ENCODE assay signal across 23 mouse cellular contexts in the genomic region with DNA sequence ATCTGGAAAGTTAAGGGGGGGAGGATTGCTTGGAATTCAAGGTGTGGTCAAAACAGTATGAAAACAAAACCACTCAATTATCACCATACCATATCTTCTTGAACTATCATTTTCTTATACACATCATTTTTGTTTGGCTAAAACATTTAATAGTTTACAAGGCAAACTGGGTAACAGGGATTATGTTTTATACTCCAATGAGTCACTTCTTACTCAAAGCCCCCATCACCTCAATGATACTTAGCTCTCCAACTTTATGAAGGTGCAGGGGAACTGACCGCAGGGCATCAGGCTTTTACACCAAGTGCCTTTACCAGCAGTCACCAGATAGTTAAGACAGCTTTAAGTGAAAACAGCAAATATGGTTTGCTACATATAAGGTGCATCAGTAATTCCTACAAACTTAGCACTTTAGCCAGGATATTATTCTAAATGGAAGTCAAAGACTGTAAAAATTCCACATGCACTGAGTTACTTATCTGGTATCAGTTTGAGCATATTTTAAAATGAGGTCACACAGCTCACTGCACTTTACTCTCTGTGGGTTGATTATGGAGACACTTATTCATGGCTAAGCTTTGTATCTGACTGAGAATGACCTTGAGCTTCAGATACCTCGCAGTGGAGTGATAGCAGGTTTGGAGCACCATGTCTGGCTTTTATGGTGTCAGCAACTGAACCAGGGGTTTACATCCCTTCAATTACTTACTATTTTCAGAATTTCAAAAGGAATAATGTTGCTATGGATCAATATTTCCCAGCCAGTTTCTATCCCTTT.
DNase-seq lines count a peak whose midpoint lies in the region; ATAC-seq and TF ChIP-seq lines count a peak whose summit lies in the region.
"Had no signal": no experiment of that assay in that cellular context is flagged by ENCODE, and none has a peak within 500 bp of the region (broad histone marks: within the 10 kb centered on the region; RNA-seq: fewer than 3 reads in every experiment).

No protein-coding gene starts in this region.

- H3ac ChIP-seq in C2C12 (ENCODE audit: control insufficient read depth, insufficient read length, low read depth), result no peak overlapping the region

- 61% methylated on average over 2 of the region's 2 CpGs for WGBS in heart, embryonic 16.5 days
- 71% methylated on average over 2 of the region's 2 CpGs for WGBS in intestine, embryonic 16.5 days
- WGBS in forebrain, embryonic 14.5 days, result 97% methylated on average over 2 of the region's 2 CpGs

- peak overlapping the region; percentile 74 for H3K27ac ChIP-seq in heart, embryonic 16.5 days (ENCODE audit: low read length)
- H3K27ac ChIP-seq in ES-Bruce4 (ENCODE audit: insufficient read depth, low read length), result peak overlapping the region; percentile 59; the same call in 1 of the 2 replicates
- H3K27ac ChIP-seq in intestine, embryonic 16.5 days (ENCODE audit: low read length), result no peak overlapping the region
- no peak overlapping the region for H3K27ac ChIP-seq in forebrain, embryonic 14.5 days (ENCODE audit: low read depth, low read length)
- H3K27ac ChIP-seq: embryonic facial prominence, embryonic 10.5 days; forebrain, embryonic 12.5 days; hindbrain, embryonic 14.5 days; limb, embryonic 10.5 days; liver, embryonic 12.5 days; midbrain, embryonic 10.5 days; stomach, postnatal 0 days had no signal

- no peaks in the 10 kb centered on the region for H3K27me3 ChIP-seq in heart, embryonic 16.5 days (ENCODE audit: control insufficient read depth, insufficient read depth, low read length)
- H3K27me3 ChIP-seq in C2C12 (ENCODE audit: control insufficient read depth, insufficient read depth, insufficient read length) (no peaks in the 10 kb centered on the region), ES-Bruce4 (ENCODE audit: control insufficient read depth, insufficient read depth, low read length, poor library complexity, severe bottlenecking) (no peaks in the 10 kb centered on the region)
- no peaks in the 10 kb centered on the region for H3K27me3 ChIP-seq in intestine, embryonic 16.5 days (replicated peaks; ENCODE audit: control insufficient read depth, insufficient read depth, low read length)
- H3K27me3 ChIP-seq in forebrain, embryonic 14.5 days (replicated peaks; ENCODE audit: control insufficient read depth, insufficient read depth, low read length), result no peaks in the 10 kb centered on the region
- H3K27me3 ChIP-seq: forebrain, embryonic 12.5 days; liver, embryonic 12.5 days had no signal

- H3K4me3 ChIP-seq in heart, embryonic 16.5 days (ENCODE audit: low read length), result no peak overlapping the region
- H3K4me3 ChIP-seq in C2C12 (ENCODE audit: insufficient read depth, poor library complexity, severe bottlenecking) (no peak overlapping the region), ES-Bruce4 (ENCODE audit: low read depth, low read length) (no peak overlapping the region)
- H3K4me3 ChIP-seq in intestine, embryonic 16.5 days (ENCODE audit: low read length), result no peak overlapping the region
- H3K4me3 ChIP-seq in forebrain, embryonic 14.5 days (ENCODE audit: low read depth, low read length), result no peak overlapping the region
- H3K4me3 ChIP-seq: embryonic facial prominence, embryonic 10.5 days; forebrain, embryonic 12.5 days; limb, embryonic 10.5 days; liver, embryonic 12.5 days; midbrain, embryonic 10.5 days had no signal

- ATAC-seq in heart, embryonic 16.5 days (replicated peaks; ENCODE audit: extremely low read depth, insufficient read depth, low FRiP score), result 0 out of 2 replicates have a peak, but pooled peaks have one; percentile 45
- peak; percentile 80 for ATAC-seq in intestine, embryonic 16.5 days
- ATAC-seq in forebrain, embryonic 14.5 days, result no peak
- ATAC-seq: CD4-positive, CD25-positive, alpha-beta regulatory T cell, adult 4 months; liver, embryonic 12.5 days had no signal

- H3K79me3 ChIP-seq in C2C12 (ENCODE audit: low read depth), result peaks cover 27% of the 10 kb centered on the region

- no peak for TF ChIP-seq EP300 in ES-Bruce4 (IDR thresholded peaks at IDR 0.05; ENCODE audit: insufficient read depth, low read depth, low read length)

- H3K9ac ChIP-seq in heart, embryonic 16.5 days (ENCODE audit: low read length), result no peak overlapping the region
- H3K9ac ChIP-seq in ES-Bruce4 (ENCODE audit: low read depth, poor library complexity, severe bottlenecking), result no peak overlapping the region
- no peak overlapping the region for H3K9ac ChIP-seq in intestine, embryonic 16.5 days (ENCODE audit: low read depth, low read length)
- no peak overlapping the region for H3K9ac ChIP-seq in forebrain, embryonic 14.5 days (ENCODE audit: low read length)
- H3K9ac ChIP-seq: forebrain, embryonic 12.5 days; hindbrain, embryonic 14.5 days; liver, embryonic 12.5 days had no signal

- no peak for DNase-seq in heart, adult 9 months (ENCODE audit: low spot score in 2 of 2)
- no peak for DNase-seq in forebrain, embryonic 14.5 days (ENCODE audit: low spot score)
- no peak for DNase-seq in gastrocnemius, adult 18-20 months (ENCODE audit: low spot score)
- DNase-seq: adrenal gland, adult 2 months; cerebellum, adult 8-10 months; gastrocnemius, postnatal 10 days; heart, postnatal 14 days; kidney, adult 11 months; kidney, postnatal 10 days; lung, adult 2 months; lung, postnatal 4 days had no signal

- TF ChIP-seq POLR2A in ES-Bruce4 (IDR thresholded peaks at IDR 0.05; ENCODE audit: insufficient read depth, low read length), result no peak

- no peak overlapping the region for H3K4me2 ChIP-seq in heart, embryonic 16.5 days (ENCODE audit: low read depth, low read length)
- H3K4me2 ChIP-seq in intestine, embryonic 16.5 days (ENCODE audit: low read depth, low read length), result no peak overlapping the region
- no peak overlapping the region for H3K4me2 ChIP-seq in forebrain, embryonic 14.5 days (ENCODE audit: low read length)
- H3K4me2 ChIP-seq: forebrain, embryonic 12.5 days; hindbrain, embryonic 14.5 days; liver, embryonic 12.5 days had no signal

- H3K79me2 ChIP-seq in C2C12 (ENCODE audit: control insufficient read depth, insufficient read depth), result peaks cover 64% of the 10 kb centered on the region

- TF ChIP-seq CTCF in C2C12 (IDR thresholded peaks at IDR 0.05; ENCODE audit: control insufficient read depth, insufficient read depth, insufficient read length), result no peak
- no peak for TF ChIP-seq CTCF in ES-Bruce4 (IDR thresholded peaks at IDR 0.05; ENCODE audit: low read depth, low read length)

- no peaks in the 10 kb centered on the region for H3K36me3 ChIP-seq in heart, embryonic 16.5 days (ENCODE audit: control insufficient read depth, insufficient read depth)
- H3K36me3 ChIP-seq in C2C12 (ENCODE audit: control insufficient read depth, insufficient read depth) (peaks cover 44% of the 10 kb centered on the region), ES-Bruce4 (ENCODE audit: control insufficient read depth, insufficient read depth, low read length, poor library complexity, severe bottlenecking) (peaks cover 29% of the 10 kb centered on the region)
- H3K36me3 ChIP-seq in intestine, embryonic 16.5 days (ENCODE audit: control insufficient read depth, insufficient read depth, low read length), result no peaks in the 10 kb centered on the region
- peaks cover 17% of the 10 kb centered on the region; the same call in 1 of the 2 replicates for H3K36me3 ChIP-seq in forebrain, embryonic 14.5 days (ENCODE audit: control insufficient read depth, insufficient read depth, low read length)

- H3K4me1 ChIP-seq in heart, embryonic 16.5 days (ENCODE audit: control insufficient read depth, insufficient read depth, low read length), result peaks cover 6% of the 10 kb centered on the region; the same call in 1 of the 2 replicates
- peaks cover 5% of the 10 kb centered on the region for H3K4me1 ChIP-seq in ES-Bruce4 (ENCODE audit: control insufficient read depth, insufficient read depth, low read length)
- H3K4me1 ChIP-seq in intestine, embryonic 16.5 days (ENCODE audit: control insufficient read depth, insufficient read depth, low read length), result no peaks in the 10 kb centered on the region; the same call in 1 of the 2 replicates
- no peaks in the 10 kb centered on the region for H3K4me1 ChIP-seq in forebrain, embryonic 14.5 days (ENCODE audit: control insufficient read depth, insufficient read depth, low read length)
- H3K4me1 ChIP-seq: embryonic facial prominence, embryonic 10.5 days; forebrain, embryonic 12.5 days; limb, embryonic 10.5 days; midbrain, embryonic 10.5 days had no signal

- no peaks in the 10 kb centered on the region for H3K9me3 ChIP-seq in heart, embryonic 16.5 days (replicated peaks; ENCODE audit: control insufficient read depth, low read length)
- no peaks in the 10 kb centered on the region for H3K9me3 ChIP-seq in ES-Bruce4 (replicated peaks; ENCODE audit: control insufficient read depth, insufficient read depth, low read length, poor library complexity, severe bottlenecking)
- H3K9me3 ChIP-seq in intestine, embryonic 16.5 days (ENCODE audit: control insufficient read depth, low read length), result no peaks in the 10 kb centered on the region
- no peaks in the 10 kb centered on the region for H3K9me3 ChIP-seq in forebrain, embryonic 14.5 days (replicated peaks; ENCODE audit: control insufficient read depth, low read length)
- H3K9me3 ChIP-seq: embryonic facial prominence, embryonic 10.5 days; forebrain, embryonic 12.5 days; limb, embryonic 10.5 days; liver, embryonic 12.5 days; midbrain, embryonic 10.5 days had no signal

TF ChIP-seq in C2C12, 6 proteins besides CTCF, POLR2A, EP300 and RAD21:
- TF ChIP-seq FOSL1 (IDR thresholded peaks at IDR 0.05; ENCODE audit: insufficient read depth, low read length, poor library complexity, severe bottlenecking), result peak; percentile 93
- TF ChIP-seq MAX (IDR thresholded peaks at IDR 0.05), result no peak

Comparison
In these comparisons a context has a peak if more than half of its experiments do, and no peak if none do; other contexts are left out.
1. H3K27ac ChIP-seq: peak in heart, embryonic 16.5 days (single experiment) and ES-Bruce4 (single experiment); none in intestine, embryonic 16.5 days (single experiment) and forebrain, embryonic 14.5 days (single experiment).